Mouse (Mus musculus) T-helper 17 cell (primary cell): ENCODE results near the gene Esrp2.

ENCODE experiments used
- in situ Hi-C, 2 experiments: fragments of 300-600 bp; cut with MboI, MseI; formaldehyde crosslinking; loops; 1 replicate in 1 of 2; 2 replicates in 1 of 2; pipeline ENCODE4 v1.15.1; 2025; ENCODE audit warnings: high pct_unique_total_duplicates in 2 of 2

Gene Esrp2

DNA sequence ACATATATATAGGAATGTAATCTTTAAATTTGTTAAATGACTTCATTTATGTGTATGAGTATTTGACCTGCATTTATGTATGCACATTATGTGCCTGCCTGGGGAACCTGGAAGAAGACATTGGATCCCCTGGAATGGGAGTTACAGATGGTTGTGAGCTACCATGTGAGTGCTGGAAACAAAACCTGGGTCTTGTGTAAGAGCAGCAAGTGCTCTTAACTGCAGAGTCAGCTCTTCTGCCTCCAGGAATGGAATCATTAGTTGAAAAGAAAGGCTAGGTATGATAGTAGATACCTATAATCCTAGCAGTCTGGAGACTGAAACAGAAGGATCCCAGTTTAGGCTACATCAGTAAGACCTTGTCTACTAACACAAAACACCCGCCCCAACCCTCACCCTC, 10.7 kb downstream of the Esrp2 start:
- in situ Hi-C loops, result no loop called here

DNA sequence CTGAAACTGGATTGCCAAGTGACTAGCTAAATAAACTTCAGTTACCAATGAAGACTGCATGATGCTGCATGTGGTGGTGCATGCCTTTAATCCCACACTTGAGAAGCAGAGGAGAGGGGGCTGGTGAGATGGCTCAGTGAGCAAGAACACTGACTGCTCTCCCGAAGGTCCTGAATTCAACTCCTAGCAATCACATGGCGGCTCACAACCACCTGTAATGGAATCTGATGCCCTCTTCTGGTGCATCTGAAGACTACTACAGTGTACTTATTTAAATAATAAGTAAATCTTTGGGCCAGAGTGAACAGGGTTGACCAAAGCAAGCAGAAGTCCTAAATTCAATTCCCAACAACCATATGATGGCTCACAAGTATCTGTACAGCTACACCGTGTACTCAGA, 13.3 kb downstream of the Esrp2 start:
- in situ Hi-C loops, result no loop called here

DNA sequence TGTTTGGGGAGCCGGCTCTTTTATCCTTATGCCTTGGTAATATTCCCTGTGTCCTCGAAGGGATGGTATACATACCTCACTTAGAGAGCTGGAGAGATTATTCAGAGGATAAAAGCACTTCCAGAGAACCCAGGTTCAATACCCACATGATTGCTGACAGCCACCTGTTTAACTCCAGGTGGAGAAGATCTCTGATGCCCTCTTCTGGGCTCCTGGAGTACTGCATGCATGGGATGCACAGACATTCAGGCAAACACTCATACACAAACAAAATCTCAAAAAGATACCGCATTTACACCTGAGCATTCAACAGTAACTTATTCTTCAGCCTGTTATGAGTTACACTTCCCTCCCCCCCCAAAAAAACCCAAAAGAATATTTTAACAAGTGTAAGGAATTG, 20.9 kb downstream of the Esrp2 start:
- in situ Hi-C loops, result no loop called here

DNA sequence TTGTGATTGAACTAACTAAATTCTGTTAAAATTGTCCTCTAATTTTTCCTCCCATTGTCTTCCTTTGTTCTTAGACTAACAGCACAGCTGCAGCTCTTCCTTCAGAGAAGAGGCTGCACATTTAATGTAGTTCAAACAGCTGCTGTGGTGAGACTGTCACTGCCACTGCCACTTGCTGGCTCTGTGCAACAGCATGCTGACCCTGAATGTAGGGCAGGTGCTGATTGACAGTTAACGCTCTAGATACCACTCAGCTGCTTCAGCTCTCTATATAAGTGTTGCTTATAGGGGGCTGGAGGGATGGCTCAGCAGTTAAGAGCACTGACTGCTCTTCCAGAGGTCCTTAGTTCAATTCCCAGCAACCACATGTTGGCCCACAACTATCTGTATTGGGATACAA, 24.3 kb downstream of the Esrp2 start:
- in situ Hi-C loops, result no loop called here

DNA sequence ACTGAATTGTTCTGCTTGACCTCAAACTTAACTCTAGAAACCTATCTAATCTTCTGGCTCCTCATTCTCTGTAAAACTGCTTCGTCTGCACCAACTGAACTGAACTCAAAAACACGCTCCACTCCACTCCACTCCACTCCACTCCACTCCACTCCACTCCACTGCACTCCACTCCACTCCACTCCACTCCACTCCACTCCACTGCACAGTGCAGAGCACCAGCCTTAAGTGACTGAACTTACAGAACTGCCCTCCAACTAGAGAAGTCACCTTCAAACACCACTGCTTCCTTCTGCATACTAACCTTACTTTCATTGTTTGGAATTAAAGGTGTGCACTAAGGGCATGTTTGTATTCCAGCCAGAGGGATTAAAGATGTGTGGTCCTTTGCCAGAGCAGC, 24.7 kb downstream of the Esrp2 start:
- in situ Hi-C loops, result no loop called here

DNA sequence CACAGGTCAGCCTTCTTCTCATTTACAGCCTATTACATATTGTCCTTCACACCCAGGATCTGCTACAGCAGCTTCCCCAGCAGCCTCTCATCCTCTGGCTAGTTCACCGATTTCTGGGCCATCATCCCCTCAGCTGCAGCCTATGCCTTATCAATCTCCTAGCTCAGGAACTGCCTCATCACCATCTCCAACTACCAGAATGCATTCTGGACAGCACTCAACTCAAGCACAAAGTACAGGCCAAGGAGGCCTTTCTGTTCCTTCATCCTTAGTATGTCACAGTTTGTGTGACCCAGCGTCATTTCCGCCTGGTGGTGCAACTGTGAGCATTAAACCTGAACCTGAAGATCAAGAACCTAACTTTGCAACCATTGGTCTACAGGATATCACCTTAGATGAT, 28.0 kb downstream of the Esrp2 start:
- in situ Hi-C loops, result no loop called here

DNA sequence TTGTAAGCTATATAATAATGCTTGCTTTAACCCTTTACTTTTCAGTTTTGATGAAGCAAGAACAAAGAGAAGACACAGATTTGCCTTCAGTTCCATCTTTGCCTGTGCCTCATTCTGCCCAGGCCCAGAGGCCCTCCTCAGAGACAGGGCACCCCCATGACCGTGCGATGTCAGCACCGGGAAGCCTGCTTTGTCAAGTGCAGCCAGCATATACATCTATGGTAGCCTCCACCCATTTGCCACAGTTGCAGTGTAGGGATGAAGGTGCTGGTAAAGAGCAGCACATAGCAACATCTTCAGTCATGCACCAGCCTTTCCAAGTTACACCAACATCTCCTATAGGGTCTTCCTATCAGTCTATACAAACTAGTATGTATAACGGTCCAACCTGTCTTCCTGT, 28.7 kb downstream of the Esrp2 start:
- in situ Hi-C loops, result no loop called here

DNA sequence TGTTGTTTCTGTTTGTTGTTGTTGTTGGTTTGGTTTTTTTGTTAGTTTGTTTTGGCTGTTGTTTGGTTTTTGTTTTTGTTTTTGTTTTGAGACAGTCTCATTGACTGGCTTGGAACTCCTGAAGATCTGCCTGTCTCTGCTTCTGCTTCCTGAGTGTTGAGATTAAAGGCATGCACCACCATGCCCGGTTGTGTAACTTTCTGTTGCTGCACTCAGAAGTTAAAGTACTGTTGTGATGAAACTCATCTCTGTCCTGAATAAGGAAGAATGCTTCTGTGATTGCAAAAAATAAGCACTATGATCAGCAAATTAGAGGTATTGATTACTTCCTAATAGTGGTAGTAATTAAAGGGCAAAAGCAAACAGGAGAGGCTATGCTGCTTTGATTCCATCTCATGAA, 30.6 kb downstream of the Esrp2 start:
- in situ Hi-C loops, result no loop called here

DNA sequence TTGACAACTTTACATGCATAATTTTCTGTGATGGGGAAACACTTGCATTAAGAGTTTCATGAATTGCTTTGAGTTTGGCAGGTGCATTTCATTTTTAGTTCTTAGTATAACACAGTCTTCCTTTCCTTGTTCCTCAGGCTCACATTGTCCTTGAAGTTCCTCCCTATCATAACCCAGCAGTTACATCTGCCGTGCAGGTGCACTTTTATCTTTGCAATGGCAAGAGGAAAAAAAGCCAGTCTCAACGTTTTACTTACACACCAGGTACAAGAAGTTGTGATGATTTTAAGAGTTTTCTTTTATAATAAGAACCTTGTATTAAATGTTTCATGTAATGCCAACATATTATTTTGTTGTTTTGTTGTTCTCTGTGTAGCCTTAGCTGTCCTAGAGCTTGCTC, 32.9 kb downstream of the Esrp2 start:
- in situ Hi-C loops, result no loop called here

DNA sequence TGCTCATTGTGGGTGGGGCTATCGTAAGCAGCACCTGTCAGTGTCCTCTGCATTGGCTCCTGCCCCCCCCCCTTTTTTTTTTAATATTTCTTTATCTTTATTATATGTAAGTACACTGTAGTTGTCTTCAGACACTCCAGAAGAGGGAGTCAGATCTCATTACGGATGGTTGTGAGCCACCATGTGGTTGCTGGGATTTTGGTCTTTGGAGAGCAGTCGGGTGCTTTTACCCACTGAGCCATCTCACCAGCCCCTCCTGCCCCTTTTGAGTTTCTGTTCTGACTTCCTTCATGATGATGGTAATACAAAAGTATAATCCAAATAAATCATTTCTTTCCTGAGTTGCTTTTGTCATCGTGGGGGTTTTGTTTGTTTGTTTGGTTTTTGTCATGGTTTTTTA, 34.5 kb downstream of the Esrp2 start:
- in situ Hi-C loops, result no loop called here
